Mouse (Mus musculus) left cerebral cortex, postnatal 36 days (tissue): ENCODE measurements around the gene Col4a2. TPM values are rescaled to one million over a fixed set of nuclear protein-coding genes. Genes with fewer than 3 reads are reported as not detected.

Source experiments
- DNase-seq, 2 experiments: peaks; one replicate each; pipeline ENCODE4 v3.0.0; 2021 to 2022; ENCODE audit warnings: low spot score in 2 of 2, mixed read lengths in 1 of 2
- intact Hi-C: fragments of 180-260 bp; cut with DNase I; formaldehyde crosslinking; loops from one replicate; pipeline ENCODE4 v1.15.1; 2025
- total RNA-seq, 2 experiments: library from RNA; stranded (reverse); gene quantifications; 2 replicates each; pipeline ENCODE4 v1.2.3; 2021

Gene Col4a2
- total RNA-seq, 2 experiments from 2014 or later, result 38.9 to 64.6 TPM

DNA sequence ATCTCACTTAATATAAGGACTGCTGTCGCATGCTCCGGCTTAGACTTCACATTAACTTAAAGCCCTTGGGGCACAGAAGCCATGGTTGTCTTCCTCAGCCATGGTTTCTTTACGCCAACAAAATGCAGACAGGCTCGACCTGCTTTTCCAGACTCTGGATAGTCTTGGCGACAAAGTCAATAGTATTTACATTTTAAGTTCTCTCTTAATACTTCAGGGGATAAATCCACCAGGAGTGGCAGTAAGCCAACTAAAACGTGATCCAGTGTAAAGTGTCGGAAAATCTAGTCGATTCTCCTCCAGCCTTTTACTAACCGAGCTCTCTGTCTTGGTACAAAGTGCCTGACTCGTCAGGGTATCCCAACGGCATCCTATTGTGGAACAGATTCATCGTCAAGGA is 185.7 kb downstream of the Col4a2 start:
- DNase-seq, result no peak
- intact Hi-C loops, result no loop called here

Other genes starting within 250 kb of the Col4a2 start
- 10 to 100 TPM; 33.9 to 68.7 TPM for gene Col4a1, start within 50 bp of the Col4a2 start, total RNA-seq
- under 1 TPM in 1 of 2 experiments, not detected in 1; 0.30 TPM for gene Rab20, start 165.9 kb downstream of the Col4a2 start, total RNA-seq
- gene Naxd, start 184.7 kb downstream of the Col4a2 start, total RNA-seq, result 10 to 100 TPM; 48.7 to 53.4 TPM
- gene Cars2, start 238.0 kb downstream of the Col4a2 start, total RNA-seq, result 10 to 100 TPM; 19.5 to 25.1 TPM
- gene Ing1, start 242.8 kb downstream of the Col4a2 start, total RNA-seq, result 10 to 100 TPM; 55.0 to 55.4 TPM